Mouse (Mus musculus) urinary bladder, postnatal 36 days (tissue): Measurements from ENCODE around the gene Gpr137c.

Experiments used
- DNase-seq, 2 experiments: peaks; one replicate each; pipeline ENCODE4 v3.0.0; 2022; ENCODE audit warnings: low spot score in 2 of 2, mixed read lengths in 1 of 2

Gpr137c gene

GRCm38 (mm10) chr14:45219281-45220089, at the start of gene Gpr137c:
TSS of gene Gpr137c (plus strand) at chr14:45219717.
- peak; percentile 96 to 99 for DNase-seq

- DNase-seq: no peak
These were observed 47.3 kb upstream of the Gpr137c start for GRCm38 (mm10) chr14:45172260-45172659.

GRCm38 (mm10) chr14:45175012-45175740, 44.3 kb upstream of the Gpr137c start:
- no peak for DNase-seq

GRCm38 (mm10) chr14:45179186-45179585, 40.3 kb upstream of the Gpr137c start:
- no peak for DNase-seq

GRCm38 (mm10) chr14:45179606-45180005, 39.9 kb upstream of the Gpr137c start:
- no peak for DNase-seq

- no peak for DNase-seq
These were observed 37.9 kb upstream of the Gpr137c start for GRCm38 (mm10) chr14:45181611-45182010.

- DNase-seq: no peak
These were observed 28.5 kb upstream of the Gpr137c start for GRCm38 (mm10) chr14:45190999-45191398.

- DNase-seq: no peak
These were observed 18.9 kb upstream of the Gpr137c start for GRCm38 (mm10) chr14:45200607-45201006.

GRCm38 (mm10) chr14:45210683-45211082, 8.8 kb upstream of the Gpr137c start:
- DNase-seq: no peak

- no peak for DNase-seq
These were observed 8.1 kb upstream of the Gpr137c start for GRCm38 (mm10) chr14:45211431-45211830.

- DNase-seq: no peak
These were observed 2.7 kb upstream of the Gpr137c start for GRCm38 (mm10) chr14:45216711-45217340.

GRCm38 (mm10) chr14:45217693-45218092, 1.8 kb upstream of the Gpr137c start:
- no peak for DNase-seq

- DNase-seq: peak; percentile 51 to 73
These were observed 806 bp downstream of the Gpr137c start, which contains the start of gene Txndc16 for GRCm38 (mm10) chr14:45220090-45220956. TSS of gene Txndc16 (minus strand) at chr14:45220328.

GRCm38 (mm10) chr14:45220957-45221630, 1.6 kb downstream of the Gpr137c start:
- DNase-seq: no peak

- DNase-seq: no peak
These were observed 19.5 kb downstream of the Gpr137c start for GRCm38 (mm10) chr14:45239042-45239441.

- DNase-seq: no peak
These were observed 22.1 kb downstream of the Gpr137c start for GRCm38 (mm10) chr14:45241613-45242012.

GRCm38 (mm10) chr14:45251548-45252076, 32.1 kb downstream of the Gpr137c start:
- DNase-seq: no peak

- DNase-seq: no peak
These were observed 44.5 kb downstream of the Gpr137c start for GRCm38 (mm10) chr14:45263831-45264592.

GRCm38 (mm10) chr14:45275816-45276215, 56.3 kb downstream of the Gpr137c start:
- no peak for DNase-seq

GRCm38 (mm10) chr14:45282066-45282465, 62.5 kb downstream of the Gpr137c start:
- no peak for DNase-seq
